Mouse (Mus musculus) spleen, adult 2 months (tissue): Measurements from ENCODE around the gene Tinagl1.

Experiments
- CTCF ChIP-seq: fragments of 200-500 bp; IDR thresholded peaks from 2 replicates; pipeline ENCODE4 v1.5.1; 2011; ENCODE audit warnings: mild to moderate bottlenecking, inconsistent platforms; ENCODE audit not compliant: insufficient read depth, insufficient read length, insufficient replicate concordance; ENCODE audit errors: extremely low read depth
- POLR2A ChIP-seq: fragments of 200-500 bp; IDR thresholded peaks from 2 replicates; pipeline ENCODE4 v1.6.1; 2011; ENCODE audit warnings: low read depth, low read length, inconsistent platforms

GRCm38 (mm10) chr4:130120752-130121151 is 54.2 kb downstream of the Tinagl1 start:
- TF ChIP-seq CTCF (no peak), POLR2A (no peak)
